Mouse (Mus musculus): ENCODE measurements at regions not wholly inside any gene's neighbourhood (a gene's known extent, or its start where the extent isn't known, plus 50 kb on each side); places are given as distances from the start of the nearest gene placed in this dataset.

DNA sequence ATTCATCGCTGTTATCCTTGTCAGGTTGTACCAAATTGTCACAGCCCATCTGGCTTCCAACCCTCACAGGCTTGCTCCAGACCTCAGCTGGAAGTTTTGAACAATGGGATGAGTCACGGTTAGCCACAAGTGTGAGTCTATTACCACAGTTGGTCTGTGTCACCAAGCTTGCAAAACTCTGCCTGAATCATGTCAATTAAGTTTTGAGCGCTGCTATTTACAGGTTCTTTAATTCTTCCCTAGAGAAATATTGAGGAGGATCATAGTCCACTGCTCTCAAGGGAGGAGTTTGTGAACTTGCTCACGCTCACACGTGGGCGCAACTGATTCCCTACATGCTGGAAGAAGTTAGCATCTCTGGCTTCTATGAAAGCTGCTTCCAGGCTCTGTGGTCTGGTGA lies 292.6 kb downstream of the Lmo4 start:
- TF ChIP-seq ZNF384 (IDR thresholded peaks at IDR 0.05; ENCODE audit: low read depth, low read length): no peak
- TF ChIP-seq ZKSCAN1 (IDR thresholded peaks at IDR 0.05; ENCODE audit: low read depth, low read length): no peak
- no peak for TF ChIP-seq CTCF (IDR thresholded peaks at IDR 0.05 in 2 of 3, conservative IDR thresholded peaks at IDR 0.05 in 1 of 3; ENCODE audit: control insufficient read depth in 1 of 3, insufficient read depth in 1 of 3, low read depth in 2 of 3, low read length in 3 of 3, poor library complexity in 1 of 3, severe bottlenecking in 1 of 3)
- no peak for TF ChIP-seq CHD1 (IDR thresholded peaks at IDR 0.05; ENCODE audit: low read depth, low read length)
